Mouse (Mus musculus): ENCODE measurements around the gene Orai1.

Orai1 gene

DNA sequence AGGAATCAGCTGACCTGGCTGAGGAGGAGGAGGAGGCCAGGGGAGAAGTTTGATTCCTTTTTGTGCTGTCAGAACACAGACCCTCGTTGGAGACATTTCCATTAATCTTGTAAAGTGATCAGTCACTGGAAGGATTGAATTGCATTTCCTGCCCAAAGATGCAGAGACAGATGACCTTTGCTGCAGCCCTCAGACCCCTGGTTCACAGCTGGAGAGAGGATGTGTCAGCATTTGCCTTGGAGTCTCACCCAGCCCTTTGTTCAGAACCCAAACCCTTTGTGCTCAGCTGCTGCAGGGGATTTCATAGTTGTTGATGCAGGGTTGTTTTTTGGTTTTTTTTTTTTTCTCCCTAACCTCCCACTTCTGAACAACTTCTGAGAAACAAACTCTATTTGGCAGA, 20.0 kb upstream of the Orai1 start:
- no peak for DNase-seq (ENCODE audit: low spot score)

- no peak for DNase-seq (ENCODE audit: low spot score)
Observed at GRCm38 (mm10) chr5:122997205-122998204, 17.4 kb upstream of the Orai1 start.

DNA sequence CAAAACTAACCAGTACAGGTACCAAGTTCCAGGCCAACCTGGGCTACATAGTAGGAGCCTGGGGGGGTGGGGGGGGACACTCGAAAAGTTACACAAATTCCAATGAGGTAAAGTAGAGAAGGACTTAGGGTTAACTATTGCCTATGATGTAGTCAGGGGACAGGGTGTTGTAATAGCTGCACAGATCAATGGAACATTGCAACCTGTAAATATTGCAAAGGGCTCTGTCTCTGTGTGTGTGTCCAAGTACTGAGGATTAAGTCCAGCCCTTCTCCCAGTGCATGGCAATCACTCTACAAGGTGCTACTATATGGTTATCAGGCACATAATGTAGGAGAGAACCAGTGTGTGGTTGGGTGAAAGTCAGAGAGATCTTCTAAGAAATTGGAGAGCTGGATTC, 14.0 kb upstream of the Orai1 start:
- no peak for DNase-seq (ENCODE audit: low spot score)

DNA sequence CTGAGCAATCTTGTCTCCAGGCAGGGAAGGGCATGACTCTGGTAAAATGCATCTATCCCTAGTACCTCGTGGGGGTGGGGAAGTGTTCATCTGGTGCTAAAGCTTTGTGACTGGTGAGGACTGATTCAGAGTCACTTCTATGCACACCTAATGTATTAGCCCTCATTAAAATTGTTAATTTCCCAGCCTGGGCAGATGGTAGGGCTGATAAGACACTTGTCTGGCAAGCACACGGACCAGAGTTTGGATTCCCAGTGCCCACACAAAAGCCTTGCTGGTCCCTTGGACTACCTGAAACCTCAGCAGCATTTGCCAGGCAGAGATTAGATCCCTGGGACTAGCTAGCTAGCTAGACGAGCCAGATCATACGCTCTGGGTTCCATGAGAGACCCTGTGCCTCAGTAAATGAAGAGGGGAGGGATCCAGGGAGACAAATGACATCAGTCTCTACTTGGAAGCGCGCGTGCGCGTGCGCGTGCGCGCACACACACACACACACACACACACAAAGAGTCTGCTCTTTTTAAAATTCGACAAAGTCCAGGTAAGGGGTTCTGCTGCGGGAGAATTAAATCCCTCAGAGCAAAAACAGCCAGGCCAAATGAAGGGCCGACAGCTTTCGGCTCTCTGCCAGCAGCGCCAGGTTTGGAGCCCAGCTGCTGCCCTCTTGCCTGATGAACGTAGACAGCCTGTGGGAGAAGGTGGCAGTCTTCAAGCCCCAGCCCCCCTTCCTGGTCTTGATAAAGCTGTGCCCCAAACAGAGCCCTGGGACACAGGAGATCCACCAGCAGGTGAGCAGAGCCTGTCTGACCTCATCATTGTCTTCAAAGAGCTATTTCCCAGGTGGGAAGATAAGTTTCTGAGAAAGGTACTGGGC, 8.9 kb upstream of the Orai1 start:
- no peak for DNase-seq (ENCODE audit: low spot score)

DNA sequence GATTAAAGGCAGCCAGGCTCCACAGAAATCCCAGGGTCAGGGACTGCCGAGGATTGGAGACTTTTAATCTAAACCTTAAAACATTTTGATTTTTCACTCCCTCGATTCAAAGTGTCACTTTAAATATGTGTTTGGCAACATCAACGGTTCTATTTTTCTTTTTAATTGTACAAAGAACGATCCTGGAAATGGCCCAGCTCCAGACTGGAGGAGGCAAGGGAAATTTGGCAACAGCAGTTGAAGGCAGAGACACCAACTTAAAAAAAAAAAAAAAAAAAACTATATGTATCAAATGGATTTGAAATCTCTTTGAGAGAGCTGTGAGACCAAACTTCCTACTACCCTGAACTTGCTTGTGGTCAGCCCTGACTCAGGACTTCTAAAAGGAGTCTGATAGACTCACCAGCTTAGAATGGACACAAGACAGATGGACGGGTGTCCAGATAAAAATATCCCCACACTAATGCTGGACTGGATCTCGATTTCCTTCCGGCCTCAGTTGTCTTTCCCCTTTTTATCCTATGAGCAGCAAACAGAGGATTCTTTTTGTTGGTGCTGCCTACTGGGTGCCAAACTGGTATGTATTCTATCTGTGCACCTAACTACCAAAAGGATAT, 5.9 kb upstream of the Orai1 start:
- no peak for DNase-seq (ENCODE audit: low spot score)

DNA sequence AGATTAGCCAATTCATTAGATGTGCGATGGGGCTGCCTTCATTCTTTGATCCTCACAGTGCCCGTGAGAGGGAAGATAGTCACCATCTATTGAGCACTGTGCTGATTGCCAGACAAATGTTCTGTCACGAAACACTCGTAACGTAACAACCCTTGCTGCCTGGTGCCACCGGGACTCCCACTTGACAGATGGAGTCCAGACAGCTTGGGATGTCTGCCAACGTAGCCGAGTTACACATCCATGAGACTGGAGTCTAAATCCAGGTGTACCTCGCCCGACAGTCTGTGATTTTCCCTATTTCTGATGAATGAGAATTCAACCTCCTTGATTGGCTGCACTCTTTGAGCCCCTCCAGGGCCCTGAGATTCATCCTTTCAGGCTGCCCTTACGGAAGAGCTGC, 5.0 kb upstream of the Orai1 start:
- no peak for DNase-seq (ENCODE audit: low spot score)

DNA sequence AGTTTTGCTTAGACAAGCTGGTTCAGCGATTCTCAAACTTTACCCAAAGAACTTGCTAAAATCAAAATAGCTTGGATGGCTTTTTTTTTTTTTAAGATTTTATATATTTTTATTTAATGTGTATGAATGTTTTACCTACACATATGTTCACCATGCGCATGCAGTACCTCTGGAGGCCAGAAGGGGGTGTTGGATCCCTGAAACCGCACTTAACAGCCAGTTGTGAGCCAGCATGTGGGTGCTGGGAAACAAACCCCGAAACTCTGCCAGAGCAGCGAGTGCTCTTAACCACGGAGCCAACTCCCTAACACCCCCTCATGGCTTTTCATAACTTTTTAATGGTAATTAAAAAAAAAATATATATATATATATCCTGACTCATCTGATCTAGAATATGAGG, 4.1 kb upstream of the Orai1 start:
- no peak for DNase-seq (ENCODE audit: low spot score)

DNA sequence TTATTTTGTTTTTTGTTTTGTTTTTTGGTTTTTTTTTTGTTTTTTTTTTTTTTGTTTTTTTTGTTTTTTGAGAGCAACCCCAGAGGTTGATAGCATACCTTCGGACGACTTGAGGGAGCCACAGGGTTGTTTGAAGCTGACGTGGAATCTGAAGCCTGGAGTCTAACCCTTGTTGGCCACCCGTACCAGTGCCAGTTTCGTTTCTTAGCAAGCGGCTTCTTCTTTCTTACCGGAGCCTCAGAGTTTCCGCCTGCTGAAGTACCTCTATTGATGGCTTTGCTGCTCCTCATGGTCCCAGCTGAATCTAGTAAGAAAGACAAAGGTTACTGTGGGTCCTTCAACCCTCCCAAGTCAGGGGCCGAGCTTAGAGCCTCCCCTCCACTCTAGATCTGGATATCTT, 3.2 kb upstream of the Orai1 start:
- DNase-seq (ENCODE audit: low spot score) = no peak

DNA sequence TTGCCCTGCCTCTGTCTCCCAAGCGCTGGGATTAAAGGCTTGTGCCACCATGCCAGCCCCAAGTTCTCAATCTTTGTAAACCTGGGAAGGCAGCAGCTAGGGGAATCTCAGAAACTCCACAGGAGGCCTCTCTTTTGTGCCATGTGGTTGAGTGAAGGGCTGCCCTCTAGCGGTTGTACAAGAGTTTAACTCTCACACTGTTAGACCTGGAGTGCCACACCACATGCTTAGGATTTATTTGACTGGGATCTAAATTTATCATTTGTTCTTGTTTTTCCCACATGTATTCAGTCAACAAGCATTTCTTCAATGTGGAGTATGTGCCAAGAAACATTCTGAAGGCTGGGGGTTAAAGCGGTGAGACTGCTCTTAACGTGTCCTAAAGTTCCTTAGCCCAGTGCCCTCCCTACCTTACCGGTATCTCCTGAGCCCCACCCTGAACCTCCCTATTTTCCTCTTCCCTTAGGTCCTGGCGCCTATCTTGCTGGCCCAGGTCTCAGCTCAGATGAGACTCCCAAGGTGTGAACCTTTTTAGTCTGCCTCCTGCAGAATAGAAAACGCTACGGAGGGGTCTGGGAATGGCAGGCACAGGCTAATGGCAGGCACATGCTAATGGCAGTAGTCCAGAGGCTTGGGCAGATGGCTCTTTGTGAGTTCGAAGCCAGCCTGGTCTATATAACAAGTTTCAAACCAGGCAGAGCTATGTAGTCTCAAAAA, 1.1 kb upstream of the Orai1 start:
- peak; percentile 73 for DNase-seq (ENCODE audit: low spot score)

- DNase-seq (ENCODE audit: low spot score) = no peak
Observed at GRCm38 (mm10) chr5:123015915-123016314, 1.0 kb downstream of the Orai1 start.

DNA sequence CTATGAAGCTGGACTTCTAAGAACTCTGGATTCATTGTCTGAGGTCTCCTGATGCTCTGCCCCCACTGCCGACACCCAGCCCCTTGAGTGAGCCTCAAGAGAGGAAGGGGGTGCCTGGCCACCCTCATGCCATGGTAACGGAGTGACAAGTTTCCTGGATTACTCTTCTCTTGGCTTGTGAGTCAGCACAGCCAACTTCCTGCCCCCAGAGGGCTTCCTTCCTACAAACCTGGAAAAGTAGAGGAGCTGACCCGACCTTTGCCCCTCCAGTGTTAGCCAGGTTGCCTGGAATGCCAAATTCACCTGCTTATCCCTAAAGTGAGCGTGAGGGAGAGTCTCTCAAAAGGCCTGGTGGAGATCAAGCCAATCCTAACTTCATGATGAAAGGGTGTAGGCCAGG, 2.6 kb downstream of the Orai1 start:
- DNase-seq (ENCODE audit: low spot score) = no peak

DNA sequence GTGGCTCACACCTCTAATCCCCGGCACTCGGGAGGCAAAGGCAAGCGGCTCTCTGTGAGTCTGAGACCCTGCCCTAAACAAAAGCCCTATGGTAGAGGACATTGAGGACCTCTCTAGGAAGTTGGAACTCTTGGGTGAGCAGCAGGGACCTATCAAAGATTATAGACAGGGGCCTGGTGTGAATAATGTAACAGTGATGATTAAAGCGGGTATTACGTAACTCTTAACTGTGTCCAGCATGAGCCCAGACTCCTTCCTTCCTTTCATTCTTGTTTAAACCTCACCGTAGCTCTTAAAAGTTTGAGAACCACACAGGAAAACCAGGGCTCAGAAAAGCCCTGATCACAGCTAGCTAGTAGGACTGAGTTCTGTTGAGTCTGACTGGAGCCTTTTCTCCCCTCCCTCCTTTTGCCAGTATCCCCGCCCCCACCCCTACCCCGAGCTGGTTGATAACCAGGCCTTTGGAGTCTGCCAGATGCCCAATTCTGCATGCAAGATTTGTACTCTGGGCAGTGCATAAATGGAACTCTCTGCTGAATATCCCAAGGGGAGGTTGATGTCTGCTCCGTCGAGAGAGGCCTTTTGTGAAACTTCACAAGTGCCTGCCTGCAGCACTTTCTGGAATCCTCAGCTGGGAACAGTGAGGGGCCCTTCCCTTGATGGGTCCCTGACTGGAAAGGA, 4.6 kb downstream of the Orai1 start:
- no peak for DNase-seq (ENCODE audit: low spot score)

DNA sequence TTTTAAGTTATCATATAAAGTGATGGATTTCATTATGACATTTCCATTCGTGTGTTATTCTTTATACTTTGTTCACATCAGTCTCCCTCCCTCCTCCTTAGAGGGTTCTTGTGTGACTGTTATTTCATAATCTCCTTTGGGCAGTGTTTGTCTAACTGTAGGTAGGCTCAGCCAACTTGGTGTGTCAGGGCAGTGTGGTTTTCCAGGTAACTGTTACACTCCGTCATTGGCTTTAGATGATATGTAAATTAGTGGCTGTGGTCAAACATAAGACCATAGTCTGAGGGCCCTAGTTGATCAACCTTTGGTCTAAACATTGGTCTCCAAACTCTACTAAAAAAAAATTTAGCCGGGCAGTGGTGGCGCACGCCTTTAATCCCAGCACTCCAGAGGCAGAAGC, 5.6 kb downstream of the Orai1 start:
- no peak for DNase-seq (ENCODE audit: low spot score)

- DNase-seq (ENCODE audit: low spot score) = no peak
Observed at GRCm38 (mm10) chr5:123021438-123021837, 6.6 kb downstream of the Orai1 start.

GRCm38 (mm10) chr5:123023049-123023448, 8.2 kb downstream of the Orai1 start:
- DNase-seq (ENCODE audit: low spot score) = no peak

- DNase-seq (ENCODE audit: low spot score) = no peak
Observed at GRCm38 (mm10) chr5:123024312-123024711, 9.4 kb downstream of the Orai1 start.

DNA sequence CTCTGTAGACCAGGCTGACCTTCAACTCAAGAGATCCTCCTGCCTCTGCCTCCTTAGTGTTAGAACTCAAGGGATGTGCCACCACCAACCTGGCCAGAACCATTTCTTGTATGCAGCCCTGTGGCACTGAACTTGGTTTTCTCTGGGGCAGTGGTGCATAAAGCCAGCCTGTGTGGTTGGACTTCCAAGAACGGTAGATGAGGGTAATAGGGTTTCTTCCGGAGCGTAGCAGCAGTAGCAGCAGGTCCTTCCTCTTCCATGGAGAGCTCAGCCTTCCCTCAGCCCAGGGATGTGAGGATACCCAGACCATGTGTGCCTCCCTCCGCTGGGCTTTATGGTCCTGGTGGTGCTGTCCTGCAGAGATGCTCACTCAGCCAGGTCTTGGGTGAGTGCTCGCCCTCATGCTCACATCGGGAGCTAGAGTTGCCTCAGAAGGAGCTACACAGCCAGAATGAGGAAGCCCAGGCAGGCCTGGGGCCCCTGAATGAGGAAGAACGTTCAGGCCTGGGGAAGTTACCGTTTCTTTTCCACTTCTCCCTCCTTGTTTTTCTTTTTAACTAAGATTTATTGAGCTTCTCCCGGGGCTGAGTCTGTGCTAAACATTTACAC, 10.2 kb downstream of the Orai1 start:
- DNase-seq (ENCODE audit: low spot score) = no peak

GRCm38 (mm10) chr5:123026414-123026813, 11.5 kb downstream of the Orai1 start:
- DNase-seq (ENCODE audit: low spot score) = no peak

GRCm38 (mm10) chr5:123027436-123027835, 12.6 kb downstream of the Orai1 start:
- DNase-seq (ENCODE audit: low spot score) = no peak

DNA sequence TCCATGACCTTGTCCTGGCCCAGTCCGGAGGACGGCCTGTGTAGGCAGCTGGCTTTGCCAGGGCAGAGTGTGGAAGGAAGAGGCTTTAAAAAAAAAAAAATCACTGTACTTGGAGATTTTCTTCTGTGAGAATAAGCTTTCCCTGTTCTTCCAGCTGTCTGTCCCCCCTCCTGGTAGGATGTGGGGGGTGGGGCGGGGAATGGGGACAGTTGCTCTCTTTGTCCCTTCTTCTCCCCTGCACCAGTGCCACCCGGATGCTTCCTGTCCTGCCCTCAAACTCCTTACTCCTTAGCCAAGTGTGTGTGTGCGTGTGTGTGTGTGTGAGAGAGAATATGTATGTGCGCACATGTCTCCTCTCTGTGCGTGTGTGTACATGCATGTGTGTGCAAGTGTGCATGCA, 14.9 kb downstream of the Orai1 start:
- DNase-seq (ENCODE audit: low spot score) = no peak

DNA sequence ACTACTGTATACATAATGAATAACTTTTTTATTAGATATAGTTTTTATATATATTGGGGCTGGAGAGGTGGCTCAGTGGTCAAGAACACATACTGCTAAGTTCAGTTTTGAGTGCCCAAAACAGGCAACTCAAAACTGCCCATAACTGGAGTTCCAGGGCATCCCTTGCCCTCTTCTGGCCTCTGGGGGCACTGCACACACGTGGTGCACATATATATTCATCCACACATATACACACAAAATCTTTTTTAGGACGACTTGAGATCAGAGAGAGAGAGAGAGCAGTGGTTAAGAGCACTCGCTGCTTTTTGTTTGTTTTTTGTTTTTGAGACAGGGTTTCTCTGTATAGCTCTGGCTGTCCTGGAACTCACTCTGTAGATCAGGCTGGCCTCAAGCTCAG, 16.4 kb downstream of the Orai1 start:
- DNase-seq (ENCODE audit: low spot score) = no peak
